Mouse (Mus musculus): ENCODE measurements around the gene Krt42. TPM values are rescaled to one million over a fixed set of nuclear protein-coding genes. Genes with fewer than 3 reads are reported as not detected.
A peak's percentile ranks its signal among the peaks of the same experiment; 100 is the strongest.

Gene Krt42
- polyA plus RNA-seq (2012; fragmentation: generic; extraction: Trizol) = not detected

DNA sequence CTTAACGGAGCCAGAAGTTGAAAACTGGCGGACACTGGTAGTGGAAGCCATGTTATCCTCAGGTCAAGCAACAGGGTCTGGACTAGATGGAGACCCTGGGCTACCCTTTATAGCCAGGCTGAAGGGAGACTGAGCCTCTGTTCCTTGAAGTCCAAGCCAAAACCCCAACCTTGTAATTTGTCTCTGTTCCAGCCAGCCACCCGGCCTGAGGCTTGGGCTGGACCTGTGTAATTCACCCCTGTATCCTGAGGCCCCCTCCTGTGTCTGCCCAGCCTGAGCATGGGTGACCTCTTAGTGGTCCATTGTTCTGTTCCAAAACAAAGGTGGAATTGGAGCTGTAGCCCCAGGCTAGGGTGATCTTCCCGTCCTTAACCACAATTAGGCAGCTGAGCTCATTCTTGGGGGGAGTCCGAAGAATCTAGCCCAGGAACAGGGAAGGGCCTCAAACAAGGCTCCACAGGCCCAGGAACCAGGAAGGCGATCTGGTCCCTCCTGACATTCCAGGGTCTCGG lies at the start of gene Krt42:
TSS of gene Krt42 (minus strand) at position 51 of the 512 bp plus-strand sequence.
- H3K27me3 ChIP-seq (ENCODE audit: control insufficient read depth, insufficient read depth, insufficient read length) = no peaks in the 10 kb centered on the region
- TF ChIP-seq REST (IDR thresholded peaks at IDR 0.05; ENCODE audit: insufficient read depth, insufficient read length) = no peak
- no peak for TF ChIP-seq TCF12 (IDR thresholded peaks at IDR 0.05; ENCODE audit: insufficient read depth, poor library complexity, severe bottlenecking)
- TF ChIP-seq TCF3 (IDR thresholded peaks at IDR 0.05; ENCODE audit: insufficient read length, low read depth) = no peak
- no peak for TF ChIP-seq MYOG (IDR thresholded peaks at IDR 0.05; ENCODE audit: control insufficient read depth in 1 of 3, insufficient read depth in 1 of 3, insufficient read length in 2 of 3, low read depth in 2 of 3)
- no peak for TF ChIP-seq POLR2AphosphoS2 (IDR thresholded peaks at IDR 0.05; ENCODE audit: insufficient read length, low read depth)
- TF ChIP-seq MYOD1 (IDR thresholded peaks at IDR 0.05; ENCODE audit: control insufficient read depth in 1 of 3, insufficient read length in 2 of 3, low read depth in 2 of 3) = no peak
- TF ChIP-seq USF1 (IDR thresholded peaks at IDR 0.05; ENCODE audit: low read depth) = no peak
- TF ChIP-seq E2F4 (IDR thresholded peaks at IDR 0.05; ENCODE audit: insufficient read depth) = no peak
- no peak for TF ChIP-seq MAX (IDR thresholded peaks at IDR 0.05; ENCODE audit: low read depth)
- no peak for TF ChIP-seq SRF (IDR thresholded peaks at IDR 0.05; ENCODE audit: control insufficient read depth, insufficient read length, low read depth)
- no peak for TF ChIP-seq CEBPB (IDR thresholded peaks at IDR 0.05; ENCODE audit: insufficient read depth, poor library complexity, severe bottlenecking)
- no peak for TF ChIP-seq POLR2A (IDR thresholded peaks at IDR 0.05; ENCODE audit: insufficient read length, low read depth)
- H3K4me2 ChIP-seq (ENCODE audit: low read depth) = no peak within 1 kb of the TSS
- H3ac ChIP-seq (ENCODE audit: control insufficient read depth, insufficient read length) = no peak within 1 kb of the TSS
- H3K79me2 ChIP-seq (ENCODE audit: control insufficient read depth, insufficient read depth) = no peaks in the 10 kb centered on the region
- no peak within 1 kb of the TSS for H3K4me3 ChIP-seq
- no peaks in the 10 kb centered on the region for H3K36me3 ChIP-seq (ENCODE audit: control insufficient read depth, insufficient read depth)

- TF ChIP-seq TCF3 (IDR thresholded peaks at IDR 0.05; ENCODE audit: insufficient read length, low read depth) (no peak), SRF (IDR thresholded peaks at IDR 0.05; ENCODE audit: control insufficient read depth, insufficient read length, low read depth) (no peak), POLR2AphosphoS2 (IDR thresholded peaks at IDR 0.05; ENCODE audit: insufficient read length, low read depth) (no peak), CEBPB (IDR thresholded peaks at IDR 0.05; ENCODE audit: insufficient read depth, poor library complexity, severe bottlenecking) (no peak), POLR2A (IDR thresholded peaks at IDR 0.05; ENCODE audit: insufficient read length, low read depth) (no peak), E2F4 (IDR thresholded peaks at IDR 0.05; ENCODE audit: insufficient read depth) (no peak), TCF12 (IDR thresholded peaks at IDR 0.05; ENCODE audit: insufficient read depth, poor library complexity, severe bottlenecking) (no peak), REST (IDR thresholded peaks at IDR 0.05; ENCODE audit: insufficient read depth, insufficient read length) (no peak)
- H3ac ChIP-seq (ENCODE audit: control insufficient read depth, insufficient read length) = no peak overlapping the region
- peaks cover 26% of the 10 kb centered on the region for H3K36me3 ChIP-seq (ENCODE audit: control insufficient read depth, insufficient read depth)
- peak overlapping the region; percentile 94 for H3K4me2 ChIP-seq (ENCODE audit: low read depth)
- peaks cover 9% of the 10 kb centered on the region for H3K79me2 ChIP-seq (ENCODE audit: control insufficient read depth, insufficient read depth)
- H3K27me3 ChIP-seq (ENCODE audit: control insufficient read depth, insufficient read depth, insufficient read length) = peaks cover 4% of the 10 kb centered on the region
- H3K4me3 ChIP-seq = peak overlapping the region; percentile 95
Observed at GRCm38 (mm10) chr11:100318529-100319451, 49.1 kb upstream of the Krt42 start.

- H3K27me3 ChIP-seq (ENCODE audit: control insufficient read depth, insufficient read depth, insufficient read length) = peaks cover 4% of the 10 kb centered on the region
- peaks cover 9% of the 10 kb centered on the region for H3K79me2 ChIP-seq (ENCODE audit: control insufficient read depth, insufficient read depth)
- no peak for TF ChIP-seq USF1 (IDR thresholded peaks at IDR 0.05; ENCODE audit: low read depth)
- H3ac ChIP-seq (ENCODE audit: control insufficient read depth, insufficient read length) = no peak overlapping the region
- no peak overlapping the region for H3K4me3 ChIP-seq
- no peak overlapping the region for H3K4me2 ChIP-seq (ENCODE audit: low read depth)
- peaks cover 23% of the 10 kb centered on the region for H3K36me3 ChIP-seq (ENCODE audit: control insufficient read depth, insufficient read depth)
Observed at GRCm38 (mm10) chr11:100317826-100318380, 48.2 kb upstream of the Krt42 start.

DNA sequence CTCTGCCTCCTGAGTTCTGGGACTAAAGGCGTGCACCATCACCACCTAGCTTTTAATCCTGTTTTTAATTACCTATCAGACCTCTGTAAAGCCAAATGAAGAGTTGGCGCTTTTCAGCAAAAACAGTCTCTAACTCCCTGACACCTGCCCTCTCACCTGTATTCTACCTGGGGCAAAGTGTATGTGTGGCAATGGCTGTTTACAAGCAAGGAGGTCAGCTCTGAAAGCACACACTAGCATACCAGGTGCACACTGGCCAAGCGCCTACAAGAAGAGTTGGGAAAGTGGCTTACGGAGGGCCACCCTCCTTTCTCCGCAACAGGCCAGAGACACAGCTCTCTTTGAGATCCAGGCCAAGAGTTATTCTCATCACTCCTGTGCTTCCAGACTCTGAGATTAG lies 45.8 kb upstream of the Krt42 start:
- H3ac ChIP-seq (ENCODE audit: control insufficient read depth, insufficient read length) = no peak overlapping the region
- no peak for TF ChIP-seq CEBPB (IDR thresholded peaks at IDR 0.05; ENCODE audit: insufficient read depth, poor library complexity, severe bottlenecking)
- no peak for TF ChIP-seq MAX (IDR thresholded peaks at IDR 0.05; ENCODE audit: low read depth)
- TF ChIP-seq MYOG (IDR thresholded peaks at IDR 0.05; ENCODE audit: control insufficient read depth in 1 of 3, insufficient read depth in 1 of 3, insufficient read length in 2 of 3, low read depth in 2 of 3) = no peak
- no peak for TF ChIP-seq TCF12 (IDR thresholded peaks at IDR 0.05; ENCODE audit: insufficient read depth, poor library complexity, severe bottlenecking)
- no peak for TF ChIP-seq SRF (IDR thresholded peaks at IDR 0.05; ENCODE audit: control insufficient read depth, insufficient read length, low read depth)
- no peak for TF ChIP-seq POLR2AphosphoS2 (IDR thresholded peaks at IDR 0.05; ENCODE audit: insufficient read length, low read depth)
- TF ChIP-seq USF1 (IDR thresholded peaks at IDR 0.05; ENCODE audit: low read depth) = no peak
- no peak for TF ChIP-seq E2F4 (IDR thresholded peaks at IDR 0.05; ENCODE audit: insufficient read depth)
- H3K79me2 ChIP-seq (ENCODE audit: control insufficient read depth, insufficient read depth) = no peaks in the 10 kb centered on the region
- H3K36me3 ChIP-seq (ENCODE audit: control insufficient read depth, insufficient read depth) = peaks cover under 1% of the 10 kb centered on the region
- H3K4me3 ChIP-seq = no peak overlapping the region
- peaks cover 4% of the 10 kb centered on the region for H3K27me3 ChIP-seq (ENCODE audit: control insufficient read depth, insufficient read depth, insufficient read length)
- no peak overlapping the region for H3K4me2 ChIP-seq (ENCODE audit: low read depth)

DNA sequence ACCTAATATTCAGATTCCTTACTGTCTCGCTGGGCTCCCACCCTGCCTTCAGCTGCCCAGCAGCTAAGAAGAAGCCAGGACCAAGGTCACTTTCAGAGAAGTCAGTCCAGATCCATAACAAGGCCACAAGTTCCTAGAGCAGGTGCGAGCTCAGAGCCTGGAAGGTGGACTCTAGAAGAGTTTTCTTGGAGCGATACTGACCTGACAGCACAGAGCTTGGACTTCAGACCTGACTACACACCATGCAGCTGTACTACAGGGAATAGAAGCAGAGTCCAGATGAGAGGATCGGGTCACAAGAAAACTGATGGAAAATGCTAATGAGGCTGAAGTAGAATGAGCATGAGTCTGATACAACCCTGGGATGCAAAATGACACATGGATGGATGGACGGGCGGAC lies 43.8 kb upstream of the Krt42 start:
- no peak overlapping the region for H3ac ChIP-seq (ENCODE audit: control insufficient read depth, insufficient read length)
- no peaks in the 10 kb centered on the region for H3K36me3 ChIP-seq (ENCODE audit: control insufficient read depth, insufficient read depth)
- no peak overlapping the region for H3K4me3 ChIP-seq
- TF ChIP-seq SRF (IDR thresholded peaks at IDR 0.05; ENCODE audit: control insufficient read depth, insufficient read length, low read depth) (no peak), TCF3 (IDR thresholded peaks at IDR 0.05; ENCODE audit: insufficient read length, low read depth) (no peak), POLR2A (IDR thresholded peaks at IDR 0.05; ENCODE audit: insufficient read length, low read depth) (no peak), MYOG (IDR thresholded peaks at IDR 0.05; ENCODE audit: control insufficient read depth in 1 of 3, insufficient read depth in 1 of 3, insufficient read length in 2 of 3, low read depth in 2 of 3) (no peak), E2F4 (IDR thresholded peaks at IDR 0.05; ENCODE audit: insufficient read depth) (no peak), POLR2AphosphoS2 (IDR thresholded peaks at IDR 0.05; ENCODE audit: insufficient read length, low read depth) (no peak), MAX (IDR thresholded peaks at IDR 0.05; ENCODE audit: low read depth) (no peak), REST (IDR thresholded peaks at IDR 0.05; ENCODE audit: insufficient read depth, insufficient read length) (no peak), TCF12 (IDR thresholded peaks at IDR 0.05; ENCODE audit: insufficient read depth, poor library complexity, severe bottlenecking) (no peak), USF1 (IDR thresholded peaks at IDR 0.05; ENCODE audit: low read depth) (no peak), MYOD1 (IDR thresholded peaks at IDR 0.05; ENCODE audit: control insufficient read depth in 1 of 3, insufficient read length in 2 of 3, low read depth in 2 of 3) (no peak), CEBPB (IDR thresholded peaks at IDR 0.05; ENCODE audit: insufficient read depth, poor library complexity, severe bottlenecking) (no peak)
- H3K4me2 ChIP-seq (ENCODE audit: low read depth) = no peak overlapping the region
- H3K79me2 ChIP-seq (ENCODE audit: control insufficient read depth, insufficient read depth) = no peaks in the 10 kb centered on the region
- H3K27me3 ChIP-seq (ENCODE audit: control insufficient read depth, insufficient read depth, insufficient read length) = peaks cover 4% of the 10 kb centered on the region

All from myocyte (in vitro differentiated cells).